Mouse (Mus musculus) central nervous system, embryonic 11.5 days (tissue): ENCODE results near the gene Tmem143. TPM values are rescaled to one million over a fixed set of nuclear protein-coding genes. Genes with fewer than 3 reads are reported as not detected.

ENCODE experiments used
- polyA plus RNA-seq: library from polyadenylated mRNA; depleted of rRNA; stranded (reverse); fragments of >200 nt; gene quantifications from 2 replicates; pipeline ENCODE4 v1.2.3, GENCODE M21; 2012; rRNA removed

Gene Tmem143
- 9.7 and 11.8 TPM in 2 replicates for polyA plus RNA-seq

GRCm38 (mm10) chr7:45896517-45897257, at the start of gene Tmem143, which contains the start of gene Syngr4:
Gene Tmem143, plus strand, starts transcription at chr7:45896941.
Gene Syngr4, minus strand, starts transcription at chr7:45896714.

GRCm38 (mm10) chr7:45872624-45873023, 24.1 kb upstream of the Tmem143 start, which contains the start of gene Kdelr1:
Gene Kdelr1, plus strand, starts transcription at chr7:45872772.

DNA sequence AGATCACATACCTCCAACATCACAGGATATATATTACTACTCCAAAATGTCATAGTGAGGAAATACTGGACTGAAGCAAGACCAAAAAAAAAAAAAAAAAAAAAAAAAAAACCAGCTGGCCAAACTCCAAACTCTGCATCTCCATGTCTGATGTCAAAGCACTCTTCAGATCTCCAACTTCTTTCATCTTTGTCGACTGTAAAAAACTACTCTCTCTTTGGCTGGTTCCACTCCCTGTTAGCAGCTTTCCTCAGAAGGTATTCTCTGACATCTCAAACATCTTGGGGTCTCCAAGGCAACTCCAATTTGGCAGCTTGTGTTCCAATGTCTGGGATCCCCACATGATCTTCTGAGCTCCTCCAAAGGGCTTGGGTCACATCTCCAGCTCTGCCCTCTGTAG, 18.5 kb upstream of the Tmem143 start, which contains the start of gene Grin2d:
Gene Grin2d (minus strand): TSS at position 101 of the 400 bp plus-strand sequence.

GRCm38 (mm10) chr7:45921242-45921621, 24.5 kb downstream of the Tmem143 start, which contains the start of gene Emp3:
Gene Emp3, minus strand, starts transcription at chr7:45921404.

DNA sequence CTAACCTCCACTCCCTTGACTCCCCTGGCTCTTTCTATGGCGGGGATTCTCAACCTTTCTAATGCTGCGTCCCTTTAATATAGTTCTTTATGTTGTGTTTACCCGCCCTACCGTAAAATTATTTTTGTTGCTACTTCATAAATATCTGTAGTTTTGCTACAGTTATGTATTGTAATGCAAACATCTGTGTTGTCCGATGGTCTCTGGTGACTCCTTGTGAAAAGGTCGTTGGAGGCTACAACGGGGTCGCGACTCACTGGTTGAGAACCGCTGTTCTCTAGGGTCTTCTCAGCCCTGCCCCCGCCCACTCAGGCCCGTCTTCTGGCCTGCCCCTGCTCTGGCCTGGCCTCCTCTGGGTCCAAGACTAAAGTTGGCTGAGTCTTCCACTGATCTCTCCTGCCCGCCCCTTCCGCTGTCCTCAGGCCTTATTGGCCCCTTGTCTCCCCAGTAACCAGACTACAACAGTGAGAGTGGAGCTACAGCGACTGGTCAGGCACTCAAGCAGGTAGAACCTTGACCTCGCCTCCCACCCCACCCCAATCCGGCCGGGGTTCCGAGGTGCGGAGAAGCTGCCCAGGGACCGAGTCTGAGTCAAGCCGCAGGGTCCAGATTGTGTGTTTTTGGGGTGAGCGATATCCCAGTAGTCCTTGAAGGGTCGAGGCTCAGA, 27.2 kb downstream of the Tmem143 start, which contains the start of gene Ccdc114:
Gene Ccdc114 (plus strand): TSS at position 311 of the 667 bp plus-strand sequence.

Other genes with a start within 250 kb of the Tmem143 start
- gene Fut2, start 230.5 kb upstream of the Tmem143 start, polyA plus RNA-seq = 0.02 and 0.15 TPM in 2 replicates
- gene Ntn5, start 212.9 kb upstream of the Tmem143 start, polyA plus RNA-seq = 0.64 and 0.94 TPM in 2 replicates
- gene Sec1, start 202.5 kb upstream of the Tmem143 start, polyA plus RNA-seq = 1.3 and 2.3 TPM in 2 replicates
- gene Car11, start 197.1 kb upstream of the Tmem143 start, polyA plus RNA-seq = 22.0 and 26.1 TPM in 2 replicates
- gene Dbp, start 191.9 kb upstream of the Tmem143 start, polyA plus RNA-seq = 7.3 and 9.1 TPM in 2 replicates
- 1,250 and 1,262 TPM in 2 replicates for gene Rpl18, start 181.5 kb upstream of the Tmem143 start, polyA plus RNA-seq
- gene Sphk2, start 178.9 kb upstream of the Tmem143 start, polyA plus RNA-seq = 25.3 and 27.1 TPM in 2 replicates
- gene Fam83e, start 175.7 kb upstream of the Tmem143 start, polyA plus RNA-seq = 1.3 and 1.6 TPM in 2 replicates
- gene Spaca4, start 171.1 kb upstream of the Tmem143 start, polyA plus RNA-seq = not detected in 2 replicates
- gene Lmtk3, start 113.2 kb upstream of the Tmem143 start, polyA plus RNA-seq = 85.6 and 107 TPM in 2 replicates
- gene Sult2b1, start 112.3 kb upstream of the Tmem143 start, polyA plus RNA-seq = 0.56 and 0.88 TPM in 2 replicates
- 155 and 323 TPM in 2 replicates for gene Cyth2, start 82.4 kb upstream of the Tmem143 start, polyA plus RNA-seq
- gene Kcnj14, start 72.2 kb upstream of the Tmem143 start, polyA plus RNA-seq = 1.2 and 1.3 TPM in 2 replicates
- gene Grwd1, start 66.0 kb upstream of the Tmem143 start, polyA plus RNA-seq = 28.4 and 31.1 TPM in 2 replicates
- 69.6 and 180 TPM in 2 replicates for gene Kdelr1, start 24.2 kb upstream of the Tmem143 start, polyA plus RNA-seq
- gene Grin2d, start 18.6 kb upstream of the Tmem143 start, polyA plus RNA-seq = 2.4 and 2.7 TPM in 2 replicates
- gene Syngr4, start 227 bp upstream of the Tmem143 start, polyA plus RNA-seq = 0.26 and 0.89 TPM in 2 replicates
- 13.4 and 29.4 TPM in 2 replicates for gene Emp3, start 24.5 kb downstream of the Tmem143 start, polyA plus RNA-seq
- gene Ccdc114, start 27.1 kb downstream of the Tmem143 start, polyA plus RNA-seq = 5.4 and 5.8 TPM in 2 replicates
- gene Abcc6, start 133.4 kb downstream of the Tmem143 start, polyA plus RNA-seq = 1.0 and 1.4 TPM in 2 replicates
- 32.7 and 33.3 TPM in 2 replicates for gene Nomo1, start 136.8 kb downstream of the Tmem143 start, polyA plus RNA-seq
- 0.71 and 1.8 TPM in 2 replicates for gene Kcnj11, start 203.8 kb downstream of the Tmem143 start, polyA plus RNA-seq